Mouse (Mus musculus): ENCODE measurements around the gene C2cd4c. TPM values are rescaled to one million over a fixed set of nuclear protein-coding genes. Genes with fewer than 3 reads are reported as not detected.

The C2cd4c gene
- polyA plus RNA-seq, 1 experiment from 2014 or later: not detected

- H3K27ac ChIP-seq: no peak overlapping the region
- ATAC-seq (ENCODE audit: low FRiP score): no peak
- WGBS: 85% methylated on average over 17 of the region's 17 CpGs
Observed at GRCm38 (mm10) chr10:79633006-79633777, 19.4 kb upstream of the C2cd4c start.

GRCm38 (mm10) chr10:79631432-79631831 is 17.6 kb upstream of the C2cd4c start:
- Histone ChIP-seq H3K4me1 (peaks cover 6% of the 10 kb centered on the region; the same call in 1 of the 2 replicates), H3K27me3 (0 out of 2 replicates have a peak, but pooled peaks cover under 1% of the 10 kb centered on the region), H3K4me3 (replicated peaks) (no peak overlapping the region), H3K36me3 (replicated peaks) (no peaks in the 10 kb centered on the region), H3K9me3 (no peaks in the 10 kb centered on the region), H3K27ac (no peak overlapping the region), H3K9ac (no peak overlapping the region), H3K4me2 (no peak overlapping the region)
- no peak for ATAC-seq (ENCODE audit: low FRiP score)
- 79% methylated on average over 4 of the region's 4 CpGs for WGBS

More at GRCm38 (mm10) chr10:79633006-79633777, 19.4 kb upstream of the C2cd4c start:
- Histone ChIP-seq H3K27me3 (peaks cover 18% of the 10 kb centered on the region), H3K9ac (no peak overlapping the region), H3K4me3 (replicated peaks) (no peak overlapping the region), H3K4me2 (no peak overlapping the region), H3K9me3 (no peaks in the 10 kb centered on the region), H3K36me3 (replicated peaks) (no peaks in the 10 kb centered on the region), H3K4me1 (peaks cover 11% of the 10 kb centered on the region)

- Histone ChIP-seq H3K4me3 (replicated peaks) (no peak overlapping the region), H3K4me1 (no peaks in the 10 kb centered on the region), H3K27ac (no peak overlapping the region), H3K9ac (no peak overlapping the region), H3K4me2 (no peak overlapping the region), H3K36me3 (replicated peaks) (no peaks in the 10 kb centered on the region), H3K9me3 (no peaks in the 10 kb centered on the region), H3K27me3 (no peaks in the 10 kb centered on the region)
- 89% methylated on average over 5 of the region's 5 CpGs for WGBS
- no peak for ATAC-seq (ENCODE audit: low FRiP score)
Observed at GRCm38 (mm10) chr10:79628377-79628776, 14.6 kb upstream of the C2cd4c start.

- ATAC-seq (ENCODE audit: low FRiP score): no peak
- H3K36me3 ChIP-seq (replicated peaks): no peaks in the 10 kb centered on the region
- no peak overlapping the region for H3K9ac ChIP-seq
- 91% methylated on average over 10 of the region's 10 CpGs for WGBS
- H3K4me3 ChIP-seq (replicated peaks): no peak overlapping the region
- H3K27me3 ChIP-seq: no peaks in the 10 kb centered on the region
- no peak overlapping the region for H3K27ac ChIP-seq
- H3K4me2 ChIP-seq: no peak overlapping the region
- no peaks in the 10 kb centered on the region for H3K9me3 ChIP-seq
- H3K4me1 ChIP-seq: no peaks in the 10 kb centered on the region
Observed at GRCm38 (mm10) chr10:79626156-79626555, 12.3 kb upstream of the C2cd4c start.

- Histone ChIP-seq H3K4me2 (no peak overlapping the region), H3K27me3 (no peaks in the 10 kb centered on the region), H3K36me3 (replicated peaks) (no peaks in the 10 kb centered on the region), H3K4me1 (no peaks in the 10 kb centered on the region), H3K4me3 (replicated peaks) (no peak overlapping the region), H3K9ac (no peak overlapping the region), H3K9me3 (no peaks in the 10 kb centered on the region), H3K27ac (no peak overlapping the region)
- 88% methylated on average over 9 of the region's 9 CpGs for WGBS
- ATAC-seq (ENCODE audit: low FRiP score): no peak
Observed at GRCm38 (mm10) chr10:79625398-79625797, 11.6 kb upstream of the C2cd4c start.

GRCm38 (mm10) chr10:79623950-79624349 is 10.1 kb upstream of the C2cd4c start:
- no peaks in the 10 kb centered on the region for H3K27me3 ChIP-seq
- 80% methylated on average over 12 of the region's 12 CpGs for WGBS
- H3K4me2 ChIP-seq: no peak overlapping the region
- H3K9ac ChIP-seq: no peak overlapping the region
- ATAC-seq (ENCODE audit: low FRiP score): no peak
- H3K9me3 ChIP-seq: no peaks in the 10 kb centered on the region
- H3K4me3 ChIP-seq (replicated peaks): no peak overlapping the region
- no peaks in the 10 kb centered on the region for H3K36me3 ChIP-seq (replicated peaks)
- no peak overlapping the region for H3K27ac ChIP-seq
- H3K4me1 ChIP-seq: no peaks in the 10 kb centered on the region

- Histone ChIP-seq H3K36me3 (replicated peaks) (no peaks in the 10 kb centered on the region), H3K27ac (no peak overlapping the region), H3K27me3 (peaks cover 40% of the 10 kb centered on the region), H3K4me1 (peaks cover 33% of the 10 kb centered on the region), H3K4me3 (replicated peaks) (no peak overlapping the region), H3K9me3 (no peaks in the 10 kb centered on the region), H3K9ac (no peak overlapping the region), H3K4me2 (no peak overlapping the region)
- ATAC-seq (ENCODE audit: low FRiP score): no peak
- WGBS: 89% methylated on average over 5 of the region's 5 CpGs
Observed at GRCm38 (mm10) chr10:79616376-79616775, 2.6 kb upstream of the C2cd4c start.

- Histone ChIP-seq H3K4me3 (replicated peaks) (no peak overlapping the region), H3K9me3 (no peaks in the 10 kb centered on the region), H3K9ac (no peak overlapping the region), H3K36me3 (replicated peaks) (no peaks in the 10 kb centered on the region), H3K4me1 (peaks cover 33% of the 10 kb centered on the region), H3K27me3 (peaks cover 45% of the 10 kb centered on the region), H3K27ac (no peak overlapping the region), H3K4me2 (no peak overlapping the region)
- ATAC-seq (ENCODE audit: low FRiP score): no peak
- 10% methylated on average over 8 of the region's 8 CpGs for WGBS
Observed at GRCm38 (mm10) chr10:79615860-79616259, 2.0 kb upstream of the C2cd4c start.

GRCm38 (mm10) chr10:79614305-79614643 is 449 bp upstream of the C2cd4c start:
- no peak for ATAC-seq (ENCODE audit: low FRiP score)
- Histone ChIP-seq H3K4me1 (peaks cover 33% of the 10 kb centered on the region), H3K4me3 (replicated peaks) (peak overlapping the region; percentile 55), H3K9ac (no peak overlapping the region), H3K36me3 (replicated peaks) (no peaks in the 10 kb centered on the region), H3K27me3 (peaks cover 61% of the 10 kb centered on the region), H3K4me2 (peak overlapping the region; percentile 99), H3K27ac (no peak overlapping the region), H3K9me3 (no peaks in the 10 kb centered on the region)
- 73% methylated on average over 1 of the region's 1 CpGs for WGBS

- Histone ChIP-seq H3K4me2 (peak overlapping the region; percentile 99), H3K36me3 (replicated peaks) (no peaks in the 10 kb centered on the region), H3K27ac (no peak overlapping the region), H3K9me3 (no peaks in the 10 kb centered on the region), H3K4me3 (replicated peaks) (peak overlapping the region; percentile 21), H3K27me3 (peaks cover 72% of the 10 kb centered on the region), H3K9ac (peak overlapping the region; percentile 33; the same call in 1 of the 2 replicates), H3K4me1 (peaks cover 33% of the 10 kb centered on the region)
- WGBS: 11% methylated on average over 51 of the region's 51 CpGs
- 0 out of 2 replicates have a peak, but pooled peaks have one; percentile 28 for ATAC-seq (ENCODE audit: low FRiP score)
Observed at GRCm38 (mm10) chr10:79612192-79613135, 1.4 kb downstream of the C2cd4c start.

- Histone ChIP-seq H3K4me3 (replicated peaks) (no peak overlapping the region), H3K27me3 (peaks cover 78% of the 10 kb centered on the region), H3K9ac (no peak overlapping the region), H3K4me1 (peaks cover 31% of the 10 kb centered on the region), H3K9me3 (no peaks in the 10 kb centered on the region), H3K4me2 (no peak overlapping the region), H3K27ac (no peak overlapping the region), H3K36me3 (replicated peaks) (no peaks in the 10 kb centered on the region)
- ATAC-seq (ENCODE audit: low FRiP score): no peak
- WGBS: 29% methylated on average over 5 of the region's 5 CpGs
Observed at GRCm38 (mm10) chr10:79611296-79611695, 2.5 kb downstream of the C2cd4c start.

GRCm38 (mm10) chr10:79609276-79609675 is 4.5 kb downstream of the C2cd4c start:
- 72% methylated on average over 3 of the region's 3 CpGs for WGBS
- H3K36me3 ChIP-seq (replicated peaks): no peaks in the 10 kb centered on the region
- ATAC-seq (ENCODE audit: low FRiP score): no peak
- H3K4me2 ChIP-seq: no peak overlapping the region
- peaks cover 25% of the 10 kb centered on the region for H3K4me1 ChIP-seq
- H3K4me3 ChIP-seq (replicated peaks): no peak overlapping the region
- H3K9me3 ChIP-seq: no peaks in the 10 kb centered on the region
- no peak overlapping the region for H3K27ac ChIP-seq
- peaks cover 67% of the 10 kb centered on the region for H3K27me3 ChIP-seq
- no peak overlapping the region for H3K9ac ChIP-seq

All from forebrain, embryonic 12.5 days (tissue).